Mouse (Mus musculus): Measurements from ENCODE around the gene Mtfr1l. TPM values are rescaled to one million over a fixed set of nuclear protein-coding genes. Genes with fewer than 3 reads are reported as not detected.

Gene Mtfr1l
- polyA plus RNA-seq, 1 experiment from 2014 or later = 119 TPM

GRCm38 (mm10) chr4:134534124-134534886 is 882 bp downstream of the Mtfr1l start:
- H3K27me3 ChIP-seq (ENCODE audit: control insufficient read depth, insufficient read depth, low read length) = no peaks in the 10 kb centered on the region
- peak overlapping the region; percentile 97 for H3K4me2 ChIP-seq (replicated peaks; ENCODE audit: low read depth, low read length)
- peak overlapping the region; percentile 87 for H3K9ac ChIP-seq (replicated peaks; ENCODE audit: low read depth, low read length)
- peaks cover 16% of the 10 kb centered on the region for H3K4me1 ChIP-seq (ENCODE audit: control insufficient read depth, insufficient read depth, low read length)
- no peaks in the 10 kb centered on the region for H3K9me3 ChIP-seq (ENCODE audit: control insufficient read depth, low read depth, low read length)
- H3K4me3 ChIP-seq (ENCODE audit: low read depth, low read length) = peak overlapping the region; percentile 98
- ATAC-seq (ENCODE audit: insufficient number of reproducible peaks, insufficient read depth, low FRiP score, low read depth) = no peak
- peaks cover 20% of the 10 kb centered on the region for H3K36me3 ChIP-seq (ENCODE audit: control insufficient read depth, insufficient read depth, low read length)
- peak overlapping the region; percentile 78 for H3K27ac ChIP-seq (ENCODE audit: low read length)
- under 1% methylated on average over 56 of the region's 57 CpGs for WGBS

GRCm38 (mm10) chr4:134533421-134533820 is 1.8 kb downstream of the Mtfr1l start:
- H3K27ac ChIP-seq (ENCODE audit: low read length) = no peak overlapping the region
- H3K4me3 ChIP-seq (ENCODE audit: low read depth, low read length) = no peak overlapping the region
- H3K4me2 ChIP-seq (replicated peaks; ENCODE audit: low read depth, low read length) = 0 out of 2 replicates have a peak overlapping the region, but pooled peaks have one; percentile 2
- H3K36me3 ChIP-seq (ENCODE audit: control insufficient read depth, insufficient read depth, low read length) = peaks cover 22% of the 10 kb centered on the region
- ATAC-seq (ENCODE audit: insufficient number of reproducible peaks, insufficient read depth, low FRiP score, low read depth) = no peak
- H3K9me3 ChIP-seq (ENCODE audit: control insufficient read depth, low read depth, low read length) = no peaks in the 10 kb centered on the region
- 85% methylated on average over 4 of the region's 4 CpGs for WGBS
- H3K27me3 ChIP-seq (ENCODE audit: control insufficient read depth, insufficient read depth, low read length) = no peaks in the 10 kb centered on the region
- H3K4me1 ChIP-seq (ENCODE audit: control insufficient read depth, insufficient read depth, low read length) = peaks cover 16% of the 10 kb centered on the region
- no peak overlapping the region for H3K9ac ChIP-seq (replicated peaks; ENCODE audit: low read depth, low read length)

- Histone ChIP-seq H3K4me3 (ENCODE audit: low read depth, low read length) (no peak overlapping the region), H3K27me3 (ENCODE audit: control insufficient read depth, insufficient read depth, low read length) (no peaks in the 10 kb centered on the region), H3K36me3 (ENCODE audit: control insufficient read depth, insufficient read depth, low read length) (peaks cover 27% of the 10 kb centered on the region), H3K4me2 (replicated peaks; ENCODE audit: low read depth, low read length) (0 out of 2 replicates have a peak overlapping the region, but pooled peaks have one; percentile 2), H3K9ac (replicated peaks; ENCODE audit: low read depth, low read length) (no peak overlapping the region), H3K27ac (ENCODE audit: low read length) (no peak overlapping the region), H3K4me1 (ENCODE audit: control insufficient read depth, insufficient read depth, low read length) (peaks cover 16% of the 10 kb centered on the region), H3K9me3 (ENCODE audit: control insufficient read depth, low read depth, low read length) (no peaks in the 10 kb centered on the region)
- ATAC-seq (ENCODE audit: insufficient number of reproducible peaks, insufficient read depth, low FRiP score, low read depth) = no peak
- 78% methylated on average over 4 of the region's 4 CpGs for WGBS
These were observed 2.3 kb downstream of the Mtfr1l start for GRCm38 (mm10) chr4:134532928-134533327.

- Histone ChIP-seq H3K27ac (ENCODE audit: low read length) (no peak overlapping the region), H3K36me3 (ENCODE audit: control insufficient read depth, insufficient read depth, low read length) (peaks cover 56% of the 10 kb centered on the region), H3K4me3 (ENCODE audit: low read depth, low read length) (no peak overlapping the region), H3K9me3 (ENCODE audit: control insufficient read depth, low read depth, low read length) (no peaks in the 10 kb centered on the region), H3K27me3 (ENCODE audit: control insufficient read depth, insufficient read depth, low read length) (no peaks in the 10 kb centered on the region), H3K4me2 (replicated peaks; ENCODE audit: low read depth, low read length) (no peak overlapping the region), H3K9ac (replicated peaks; ENCODE audit: low read depth, low read length) (no peak overlapping the region), H3K4me1 (ENCODE audit: control insufficient read depth, insufficient read depth, low read length) (no peaks in the 10 kb centered on the region)
- no peak for ATAC-seq (ENCODE audit: insufficient number of reproducible peaks, insufficient read depth, low FRiP score, low read depth)
- WGBS = 71% methylated on average over 5 of the region's 5 CpGs
These were observed 9.0 kb downstream of the Mtfr1l start for GRCm38 (mm10) chr4:134526220-134526619.

- Histone ChIP-seq H3K9me3 (ENCODE audit: control insufficient read depth, low read depth, low read length) (no peaks in the 10 kb centered on the region), H3K4me3 (ENCODE audit: low read depth, low read length) (no peak overlapping the region), H3K27ac (ENCODE audit: low read length) (no peak overlapping the region), H3K4me2 (replicated peaks; ENCODE audit: low read depth, low read length) (no peak overlapping the region), H3K9ac (replicated peaks; ENCODE audit: low read depth, low read length) (no peak overlapping the region), H3K27me3 (ENCODE audit: control insufficient read depth, insufficient read depth, low read length) (no peaks in the 10 kb centered on the region), H3K36me3 (ENCODE audit: control insufficient read depth, insufficient read depth, low read length) (peaks cover 56% of the 10 kb centered on the region), H3K4me1 (ENCODE audit: control insufficient read depth, insufficient read depth, low read length) (no peaks in the 10 kb centered on the region)
- 62% methylated on average over 5 of the region's 5 CpGs for WGBS
- ATAC-seq (ENCODE audit: insufficient number of reproducible peaks, insufficient read depth, low FRiP score, low read depth) = no peak
These were observed 9.4 kb downstream of the Mtfr1l start for GRCm38 (mm10) chr4:134525806-134526205.

GRCm38 (mm10) chr4:134523447-134523846 is 11.7 kb downstream of the Mtfr1l start:
- peaks cover 37% of the 10 kb centered on the region for H3K36me3 ChIP-seq (ENCODE audit: control insufficient read depth, insufficient read depth, low read length)
- H3K4me2 ChIP-seq (replicated peaks; ENCODE audit: low read depth, low read length) = no peak overlapping the region
- H3K27ac ChIP-seq (ENCODE audit: low read length) = no peak overlapping the region
- H3K4me1 ChIP-seq (ENCODE audit: control insufficient read depth, insufficient read depth, low read length) = no peaks in the 10 kb centered on the region
- no peaks in the 10 kb centered on the region for H3K9me3 ChIP-seq (ENCODE audit: control insufficient read depth, low read depth, low read length)
- H3K4me3 ChIP-seq (ENCODE audit: low read depth, low read length) = no peak overlapping the region
- no peak overlapping the region for H3K9ac ChIP-seq (replicated peaks; ENCODE audit: low read depth, low read length)
- WGBS = 91% methylated on average over 4 of the region's 4 CpGs
- H3K27me3 ChIP-seq (ENCODE audit: control insufficient read depth, insufficient read depth, low read length) = no peaks in the 10 kb centered on the region
- no peak for ATAC-seq (ENCODE audit: insufficient number of reproducible peaks, insufficient read depth, low FRiP score, low read depth)

GRCm38 (mm10) chr4:134519281-134519680 is 15.9 kb downstream of the Mtfr1l start:
- no peaks in the 10 kb centered on the region for H3K9me3 ChIP-seq (ENCODE audit: control insufficient read depth, low read depth, low read length)
- H3K4me2 ChIP-seq (replicated peaks; ENCODE audit: low read depth, low read length) = no peak overlapping the region
- no peak overlapping the region for H3K27ac ChIP-seq (ENCODE audit: low read length)
- H3K36me3 ChIP-seq (ENCODE audit: control insufficient read depth, insufficient read depth, low read length) = 0 out of 2 replicates have a peak, but pooled peaks cover 7% of the 10 kb centered on the region
- no peaks in the 10 kb centered on the region for H3K4me1 ChIP-seq (ENCODE audit: control insufficient read depth, insufficient read depth, low read length)
- H3K4me3 ChIP-seq (ENCODE audit: low read depth, low read length) = no peak overlapping the region
- no peak overlapping the region for H3K9ac ChIP-seq (replicated peaks; ENCODE audit: low read depth, low read length)
- no peak for ATAC-seq (ENCODE audit: insufficient number of reproducible peaks, insufficient read depth, low FRiP score, low read depth)
- no peaks in the 10 kb centered on the region for H3K27me3 ChIP-seq (ENCODE audit: control insufficient read depth, insufficient read depth, low read length)

- 87% methylated on average over 4 of the region's 4 CpGs for WGBS
- no peak overlapping the region for H3K9ac ChIP-seq (replicated peaks; ENCODE audit: low read depth, low read length)
- H3K9me3 ChIP-seq (ENCODE audit: control insufficient read depth, low read depth, low read length) = no peaks in the 10 kb centered on the region
- H3K27me3 ChIP-seq (ENCODE audit: control insufficient read depth, insufficient read depth, low read length) = no peaks in the 10 kb centered on the region
- no peak overlapping the region for H3K4me2 ChIP-seq (replicated peaks; ENCODE audit: low read depth, low read length)
- no peak for ATAC-seq (ENCODE audit: insufficient number of reproducible peaks, insufficient read depth, low FRiP score, low read depth)
- H3K4me1 ChIP-seq (ENCODE audit: control insufficient read depth, insufficient read depth, low read length) = no peaks in the 10 kb centered on the region
- H3K27ac ChIP-seq (ENCODE audit: low read length) = no peak overlapping the region
- H3K36me3 ChIP-seq (ENCODE audit: control insufficient read depth, insufficient read depth, low read length) = 0 out of 2 replicates have a peak, but pooled peaks cover 7% of the 10 kb centered on the region
- H3K4me3 ChIP-seq (ENCODE audit: low read depth, low read length) = no peak overlapping the region
These were observed 16.6 kb downstream of the Mtfr1l start for GRCm38 (mm10) chr4:134518541-134518940.

Data from stomach, embryonic 14.5 days (tissue).